Mouse (Mus musculus) ES-Bruce4 (cell line): ENCODE results near the gene Prkch.

Experiments used
- CTCF ChIP-seq: IDR thresholded peaks from one replicate; pipeline ENCODE4 v1.8.1; 2011; ENCODE audit warnings: low read depth, low read length
- EP300 ChIP-seq: IDR thresholded peaks from 2 replicates; pipeline ENCODE4 v1.6.1; 2011; ENCODE audit warnings: low read depth, low read length; ENCODE audit not compliant: insufficient read depth
- POLR2A ChIP-seq: IDR thresholded peaks from one replicate; pipeline ENCODE4 v1.8.1; 2011; ENCODE audit warnings: low read length; ENCODE audit not compliant: insufficient read depth

DNA sequence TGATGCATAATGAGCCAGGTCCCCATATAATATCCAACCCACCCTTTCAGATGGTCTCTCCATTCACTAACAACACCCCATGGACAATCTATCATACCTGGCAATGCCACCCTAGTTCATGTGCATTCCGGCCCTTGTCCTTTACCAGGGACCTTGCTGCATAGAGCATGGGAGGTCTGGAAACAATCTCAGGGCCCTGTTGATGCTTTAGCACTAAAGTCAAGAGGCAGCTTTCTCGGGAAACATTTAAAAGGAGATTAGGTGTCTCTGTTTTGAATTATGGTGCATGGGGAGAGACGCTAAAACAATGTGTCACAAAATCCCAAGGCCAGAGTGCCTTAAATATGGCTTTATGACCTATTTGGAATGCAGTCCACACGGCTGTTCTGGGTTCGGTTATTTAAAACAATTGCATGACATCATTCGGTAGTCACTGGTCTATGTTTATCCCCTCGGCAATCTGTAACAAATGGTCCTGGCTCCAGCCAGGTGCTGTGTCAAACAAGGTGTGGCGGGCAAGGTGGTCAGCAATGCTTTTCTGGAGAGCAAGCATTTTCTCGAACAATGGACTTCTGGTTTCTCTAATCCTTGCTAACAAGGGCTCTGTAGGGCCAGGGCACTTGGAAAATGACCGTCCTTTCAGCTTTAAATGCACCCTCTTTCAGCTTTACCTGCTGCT is 217.9 kb downstream of the Prkch start:
- no peak for TF ChIP-seq POLR2A
- TF ChIP-seq EP300, result no peak
- no peak for TF ChIP-seq CTCF
